Mouse (Mus musculus): ENCODE measurements around the gene Phlpp1.

The Phlpp1 gene

DNA sequence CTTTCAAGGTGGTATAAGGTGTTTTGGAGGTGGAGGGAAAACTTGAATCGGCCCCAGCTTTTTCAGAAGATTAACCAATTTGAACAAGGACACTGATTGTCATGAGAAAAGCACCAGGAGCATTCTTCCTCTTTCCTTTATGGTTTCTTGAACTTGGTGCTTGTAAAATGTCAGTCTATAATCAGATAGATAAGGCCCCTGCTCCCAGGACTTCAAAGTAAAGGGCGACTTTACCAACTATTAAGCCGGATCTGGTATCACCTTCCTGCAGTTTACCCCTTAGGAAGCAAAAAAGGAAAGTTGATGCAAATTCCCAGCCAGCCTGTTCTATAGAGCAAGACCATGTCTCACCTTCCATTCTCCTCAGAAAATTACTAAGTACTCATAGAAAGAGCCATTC, 21.9 kb downstream of the Phlpp1 start:
- DNase-seq (ENCODE audit: low read depth, low spot score), result no peak

DNA sequence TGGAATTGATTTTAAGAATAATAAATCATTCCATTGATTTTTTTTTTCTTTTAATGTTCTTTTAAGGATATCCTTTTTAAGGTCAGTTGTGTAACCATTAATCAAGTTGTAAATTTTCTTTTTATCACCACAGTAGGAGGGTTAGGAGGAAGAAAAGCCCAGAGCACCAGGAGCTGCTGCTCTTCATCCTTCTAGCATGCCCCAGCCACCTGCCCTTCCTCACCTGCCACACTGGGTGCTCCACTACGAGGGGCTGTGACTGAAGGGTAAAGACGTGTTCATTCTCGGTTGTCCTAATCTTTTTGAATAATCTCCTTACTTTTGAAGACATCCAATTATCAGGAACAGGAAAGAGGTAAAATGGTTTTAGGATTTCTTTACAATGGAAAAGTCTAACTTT, 22.7 kb downstream of the Phlpp1 start:
- DNase-seq (ENCODE audit: low read depth, low spot score), result no peak

DNA sequence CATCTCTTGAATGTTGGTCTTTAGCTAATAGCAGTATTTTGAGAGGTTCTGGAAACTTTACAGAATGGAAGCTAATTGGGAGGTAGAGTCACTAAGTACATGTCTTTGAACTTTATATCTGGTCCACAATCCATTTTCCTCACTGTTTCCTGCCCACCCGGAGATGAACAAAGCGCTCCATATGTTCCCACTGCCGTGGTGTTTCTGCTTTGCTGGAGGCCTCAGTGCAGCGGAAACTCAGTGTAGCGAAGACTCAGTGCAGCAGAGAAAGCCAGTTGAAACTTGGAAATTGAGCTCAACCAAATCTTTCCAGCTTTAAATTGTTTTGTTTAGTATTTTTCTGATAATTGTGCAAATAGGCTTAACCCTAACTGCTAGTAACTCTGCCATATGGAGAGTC, 26.4 kb downstream of the Phlpp1 start:
- no peak for DNase-seq (ENCODE audit: low read depth, low spot score)

DNA sequence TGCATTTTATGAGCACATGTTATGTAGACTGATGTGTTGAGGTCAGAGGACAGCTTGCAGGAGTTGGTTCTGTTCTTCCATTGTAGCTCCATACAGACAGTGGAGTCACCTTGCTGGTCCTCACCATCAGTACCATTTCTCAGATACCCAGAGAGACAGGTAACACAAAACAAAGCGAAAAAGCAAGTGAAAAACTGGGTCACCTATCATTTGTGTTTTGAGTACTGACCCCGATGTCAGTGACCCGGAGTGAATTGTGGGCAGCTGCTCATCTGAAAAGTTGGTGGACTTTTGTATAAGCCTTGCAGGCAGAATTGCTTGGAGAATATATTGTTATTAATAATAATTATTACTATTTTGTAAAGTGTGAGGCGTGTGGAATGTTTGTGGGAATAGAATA, 27.6 kb downstream of the Phlpp1 start:
- DNase-seq (ENCODE audit: low read depth, low spot score), result no peak

DNA sequence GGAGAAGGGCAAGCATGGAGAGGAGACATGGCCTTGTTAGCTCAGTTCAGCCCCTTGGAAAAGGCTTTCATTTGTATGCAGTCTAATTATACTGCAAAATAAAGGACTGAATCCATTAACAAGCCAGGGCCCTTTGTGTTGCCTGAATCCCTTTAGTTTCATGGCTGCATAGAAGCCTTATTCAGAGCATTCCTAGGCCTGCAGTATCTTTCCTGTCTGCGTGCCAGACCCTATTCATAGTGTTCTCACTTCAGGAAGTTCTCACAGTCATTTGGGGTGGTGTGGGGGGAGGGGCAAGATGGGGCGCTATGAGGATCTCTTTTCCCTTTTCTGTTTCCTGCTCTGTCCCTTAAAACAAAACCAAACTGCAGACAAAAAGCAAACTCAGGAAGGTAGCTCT, 28.1 kb downstream of the Phlpp1 start:
- no peak for DNase-seq (ENCODE audit: low read depth, low spot score)

DNA sequence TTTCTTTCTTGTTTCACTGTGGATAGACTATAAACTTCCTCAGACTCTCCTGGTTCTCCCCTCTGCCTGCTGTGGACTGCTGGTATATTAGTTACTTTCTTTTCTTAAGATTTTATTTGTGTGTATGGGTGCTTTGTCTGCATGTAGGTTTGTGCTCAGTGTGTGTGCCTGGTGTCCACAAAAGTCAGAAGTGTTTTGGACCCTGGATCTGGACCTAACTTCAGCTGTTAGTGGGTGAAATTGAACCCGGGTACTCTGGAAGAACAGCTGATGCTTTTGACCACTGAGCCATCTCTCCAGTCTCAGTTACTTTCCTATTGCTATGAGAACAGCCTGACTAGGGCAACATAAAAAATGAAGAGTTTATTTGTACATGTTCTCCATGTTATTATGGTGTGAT, 29.5 kb downstream of the Phlpp1 start:
- DNase-seq (ENCODE audit: low read depth, low spot score), result no peak

DNA sequence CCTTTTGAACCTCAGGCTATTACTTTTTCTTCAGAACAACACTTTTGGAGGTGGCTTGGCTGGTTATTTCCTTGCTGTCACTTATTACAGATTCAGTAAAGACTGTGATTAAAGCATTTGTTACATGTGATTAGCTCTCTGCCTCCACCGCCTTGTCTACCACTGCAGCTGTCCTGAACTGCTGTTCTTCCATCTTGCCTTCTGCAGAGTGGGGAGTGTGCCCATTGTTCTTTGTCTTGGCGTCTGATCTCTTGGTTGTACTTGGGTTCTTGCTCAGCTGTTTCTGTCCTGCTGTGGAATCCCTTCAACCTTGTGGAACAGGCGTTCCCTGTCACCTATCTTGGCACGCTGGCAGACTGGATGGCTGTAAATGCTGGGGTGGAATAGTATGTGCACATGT, 30.4 kb downstream of the Phlpp1 start:
- no peak for DNase-seq (ENCODE audit: low read depth, low spot score)

DNA sequence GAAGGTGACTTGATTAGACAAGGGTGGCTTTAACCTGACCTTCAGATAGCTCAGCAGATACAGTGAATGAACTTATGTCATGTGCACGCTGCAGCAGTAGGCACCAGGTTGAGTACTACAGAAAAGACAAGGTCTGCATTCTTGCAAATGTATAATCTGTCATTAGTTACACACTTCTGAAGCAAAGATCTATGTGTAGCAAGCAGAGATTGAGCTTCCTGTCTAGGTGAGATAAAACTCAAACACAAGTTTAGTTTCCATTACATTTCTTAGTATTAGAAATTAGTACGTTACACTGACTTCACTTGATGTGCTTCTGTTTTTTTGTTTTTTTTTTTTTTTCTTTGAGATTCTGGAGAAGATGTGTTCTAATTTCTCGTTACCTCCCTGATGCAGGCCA, 32.4 kb downstream of the Phlpp1 start:
- DNase-seq (ENCODE audit: low read depth, low spot score), result no peak

DNA sequence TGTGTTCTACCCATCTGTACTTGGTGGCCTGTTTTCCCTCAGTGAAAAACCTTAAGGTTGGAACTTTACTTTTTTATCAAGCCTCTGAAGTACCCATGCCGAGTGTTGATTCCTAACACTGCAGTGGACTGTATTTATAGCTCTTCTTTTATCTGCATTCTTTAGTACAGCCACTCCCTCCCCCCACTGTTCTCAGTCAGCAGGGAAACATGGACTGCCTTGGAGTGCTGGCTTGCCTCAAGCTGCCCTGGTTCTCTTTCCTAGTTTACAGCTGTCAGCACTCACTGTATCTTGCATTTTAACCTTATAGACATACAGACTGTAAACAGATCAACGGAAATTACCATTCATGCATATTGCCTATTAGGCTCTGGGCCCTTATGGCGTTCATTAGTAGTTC, 32.8 kb downstream of the Phlpp1 start:
- DNase-seq (ENCODE audit: low read depth, low spot score), result no peak

DNA sequence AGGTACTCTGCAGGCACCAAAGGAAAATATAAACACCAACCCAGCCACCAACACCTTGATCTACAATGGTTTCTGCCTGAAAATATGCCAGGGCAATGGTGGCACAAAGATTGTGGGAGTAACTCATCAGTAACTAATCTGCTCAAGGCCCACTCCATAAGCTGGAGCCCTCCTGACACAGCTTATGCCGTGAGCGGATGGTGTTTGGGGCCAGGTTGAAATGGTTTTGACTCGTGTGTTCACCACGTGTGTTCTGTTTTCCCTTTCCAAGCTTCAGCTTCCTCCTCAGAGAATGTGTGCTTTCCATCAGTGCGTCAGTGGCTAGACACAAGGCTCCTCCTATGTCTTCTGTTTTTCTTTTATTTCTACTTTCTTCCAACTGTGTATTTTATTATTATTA, 37.0 kb downstream of the Phlpp1 start:
- DNase-seq (ENCODE audit: low read depth, low spot score), result no peak

DNA sequence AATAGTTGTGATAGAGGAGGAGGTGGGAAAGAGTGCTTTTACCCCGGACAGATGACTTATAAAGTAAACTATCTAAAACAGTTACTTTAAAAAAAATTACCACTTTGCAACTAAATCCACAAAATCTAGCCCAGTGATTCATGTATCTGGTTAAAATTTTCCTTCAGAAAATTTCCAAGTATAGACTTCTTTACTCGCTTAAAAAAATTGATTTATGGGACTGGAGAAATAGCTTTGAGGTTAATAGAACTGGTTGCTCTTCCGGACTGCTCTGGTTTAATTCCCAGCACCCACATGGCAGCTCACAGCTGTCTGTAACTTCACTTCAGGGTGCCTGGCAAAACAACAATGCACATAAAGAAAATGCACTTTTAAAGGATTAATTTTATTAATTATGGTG, 38.9 kb downstream of the Phlpp1 start:
- DNase-seq (ENCODE audit: low read depth, low spot score), result no peak

DNA sequence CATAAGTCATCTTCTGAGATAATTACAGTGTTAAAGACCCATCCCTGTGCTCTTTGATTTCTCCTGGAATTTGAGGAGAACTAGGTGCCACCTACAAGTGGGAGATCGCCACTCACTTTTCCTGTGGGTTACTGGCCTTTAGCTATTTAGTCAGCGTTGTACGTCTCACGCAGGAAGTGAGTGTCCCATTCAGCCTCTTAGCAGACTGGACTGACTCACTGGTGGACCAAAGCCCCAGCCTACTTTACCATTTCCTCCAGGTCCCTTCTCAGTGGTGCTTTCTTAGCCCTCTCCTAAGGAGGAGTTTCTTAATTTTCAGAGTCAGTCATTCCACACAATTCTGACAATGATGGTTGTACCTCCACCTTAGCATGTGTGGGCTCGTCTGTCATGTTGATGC, 39.6 kb downstream of the Phlpp1 start:
- no peak for DNase-seq (ENCODE audit: low read depth, low spot score)

DNA sequence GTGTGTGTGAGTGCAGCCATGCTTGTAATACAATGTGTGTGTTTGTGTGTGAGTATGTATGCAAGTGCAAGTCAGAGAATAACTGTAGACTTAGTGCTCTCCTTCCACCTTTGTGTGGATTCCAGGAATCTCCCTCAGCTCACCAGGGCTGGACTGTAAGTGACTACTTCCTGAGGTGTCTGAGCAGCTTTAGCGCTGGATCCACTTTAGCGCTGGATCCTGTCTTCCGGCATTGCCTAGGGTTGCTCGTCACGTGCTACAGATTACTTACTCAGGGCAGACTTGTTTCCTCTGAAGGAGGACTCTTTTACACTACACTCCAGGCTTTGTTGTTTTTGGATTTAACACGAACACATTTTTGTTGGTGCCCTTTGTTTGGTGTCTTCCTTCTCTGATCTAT, 48.9 kb downstream of the Phlpp1 start:
- DNase-seq (ENCODE audit: low read depth, low spot score), result no peak

DNA sequence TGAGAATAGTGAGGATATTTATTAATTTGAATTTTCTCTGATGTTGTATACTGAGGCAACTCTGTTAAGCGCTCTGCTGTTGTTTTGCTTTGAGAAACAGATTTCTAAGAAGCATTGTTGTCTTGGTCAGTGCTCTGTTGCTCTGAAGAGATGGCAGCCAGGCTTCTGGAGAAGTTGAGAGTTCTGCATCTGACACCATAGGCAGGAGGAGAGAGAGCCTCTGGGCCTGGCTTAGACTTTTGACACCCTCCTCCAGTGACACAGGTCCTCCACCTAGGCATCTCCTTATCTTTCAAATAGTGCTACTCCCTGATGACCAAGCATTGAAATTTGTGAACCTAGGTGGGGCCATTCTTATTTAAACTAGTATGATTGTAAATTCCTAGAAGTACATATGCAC, 49.8 kb downstream of the Phlpp1 start:
- no peak for DNase-seq (ENCODE audit: low read depth, low spot score)

DNA sequence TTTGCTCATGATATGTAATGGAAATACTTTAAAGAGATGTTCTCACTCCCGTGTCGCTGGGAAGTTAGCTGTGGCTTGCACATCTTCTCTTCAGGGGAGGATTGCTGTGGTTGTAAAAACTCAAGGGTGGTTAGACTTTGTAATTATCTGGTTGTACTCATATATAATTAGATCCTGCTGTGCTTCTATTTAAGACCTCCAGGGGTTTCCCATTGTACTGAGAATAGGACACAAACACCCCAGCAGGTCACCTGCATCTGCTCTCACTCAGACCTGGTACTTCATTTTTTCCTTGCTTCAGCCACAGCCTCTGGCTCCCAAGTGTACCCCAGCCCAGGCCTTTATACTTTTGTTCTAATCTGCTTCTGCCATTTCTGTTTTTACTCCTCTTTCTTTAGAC, 50.4 kb downstream of the Phlpp1 start:
- no peak for DNase-seq (ENCODE audit: low read depth, low spot score)

DNA sequence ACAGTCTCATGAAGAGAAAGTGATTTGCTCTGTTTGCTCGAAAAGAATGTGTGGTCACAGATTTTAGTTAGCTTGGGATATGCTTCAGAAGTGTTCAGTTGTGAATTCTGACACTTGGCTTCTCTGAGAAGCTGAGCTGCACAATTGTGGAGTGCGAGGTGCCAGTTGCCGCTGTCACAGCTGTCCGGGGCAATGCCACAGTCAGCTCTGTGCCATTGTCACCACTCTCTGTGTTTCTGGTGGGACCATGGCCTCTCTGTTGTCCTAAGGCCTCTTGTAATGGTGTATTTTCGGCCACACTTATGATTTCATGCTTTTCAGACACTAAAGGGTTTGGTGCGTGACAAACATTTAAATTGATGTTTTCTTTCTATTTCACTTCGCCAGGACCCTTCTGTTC, 55.1 kb downstream of the Phlpp1 start:
- no peak for DNase-seq (ENCODE audit: low read depth, low spot score)

DNA sequence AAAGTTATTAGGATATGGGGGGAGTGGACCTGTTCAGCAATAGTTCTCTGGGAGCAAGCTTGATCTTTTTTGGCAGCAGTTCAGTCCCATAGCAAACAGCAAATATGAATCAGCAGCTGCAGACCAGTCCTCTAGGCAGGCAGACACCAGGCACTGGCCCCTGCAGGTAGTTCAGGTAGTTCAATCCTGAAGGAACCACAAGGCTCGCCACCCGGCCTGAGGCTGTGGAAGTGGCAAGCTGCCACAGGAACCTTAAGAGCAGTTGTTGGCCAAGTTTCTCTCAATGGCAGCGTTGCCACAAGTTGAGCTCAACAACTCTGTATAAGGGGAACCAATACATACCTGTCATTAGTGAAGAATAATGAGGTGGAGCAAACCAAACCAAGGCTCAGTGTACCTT, 58.8 kb downstream of the Phlpp1 start:
- no peak for DNase-seq (ENCODE audit: low read depth, low spot score)

DNA sequence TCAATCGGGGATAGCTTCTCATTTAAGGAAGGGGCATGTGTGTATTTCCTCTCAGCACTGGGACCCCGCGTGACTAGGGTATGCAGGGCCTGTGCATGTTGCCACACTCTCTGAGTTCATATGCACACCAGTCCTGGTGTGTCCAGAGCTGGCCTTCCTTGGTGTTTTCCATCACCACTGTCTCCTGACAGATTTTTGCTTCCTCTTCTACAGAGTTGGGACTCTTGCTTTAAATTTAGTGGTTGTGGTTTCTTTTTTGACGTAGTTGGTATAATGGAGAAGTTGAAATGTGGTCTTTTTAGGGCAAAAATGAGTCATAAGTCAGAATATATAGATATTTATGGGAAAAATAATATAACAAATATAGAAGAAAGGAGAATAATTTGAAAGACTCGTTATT, 59.8 kb downstream of the Phlpp1 start:
- DNase-seq (ENCODE audit: low read depth, low spot score), result no peak

DNA sequence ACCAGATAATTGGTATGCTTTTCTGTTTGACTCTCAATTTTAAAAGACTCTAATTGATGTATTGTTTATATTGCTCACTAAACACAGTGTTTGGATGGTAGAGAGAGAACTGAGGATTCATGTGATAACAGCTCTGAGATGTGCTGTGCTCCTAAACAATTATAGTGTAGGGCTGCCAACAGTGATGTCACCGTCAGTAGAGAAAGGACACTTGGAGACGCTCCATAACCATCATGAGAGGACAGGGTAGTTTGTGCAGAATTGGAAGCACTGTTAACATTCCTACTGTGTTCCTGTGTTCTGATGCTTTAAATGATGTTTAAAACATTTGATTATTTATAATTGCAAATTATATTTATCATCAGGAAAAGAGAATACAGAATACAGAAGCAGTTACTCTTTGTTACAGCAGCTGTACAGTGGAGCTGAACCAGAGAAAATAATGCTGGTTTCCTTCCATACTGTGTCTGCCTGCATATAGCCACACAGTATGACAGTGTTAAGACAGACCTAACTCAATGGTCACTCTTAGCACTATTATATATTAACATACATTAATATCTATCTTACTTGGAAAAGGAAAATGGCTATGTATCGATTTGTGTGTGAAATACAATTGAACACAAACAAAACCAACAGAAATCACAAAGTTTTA, 60.4 kb downstream of the Phlpp1 start:
- DNase-seq (ENCODE audit: low read depth, low spot score), result no peak

DNA sequence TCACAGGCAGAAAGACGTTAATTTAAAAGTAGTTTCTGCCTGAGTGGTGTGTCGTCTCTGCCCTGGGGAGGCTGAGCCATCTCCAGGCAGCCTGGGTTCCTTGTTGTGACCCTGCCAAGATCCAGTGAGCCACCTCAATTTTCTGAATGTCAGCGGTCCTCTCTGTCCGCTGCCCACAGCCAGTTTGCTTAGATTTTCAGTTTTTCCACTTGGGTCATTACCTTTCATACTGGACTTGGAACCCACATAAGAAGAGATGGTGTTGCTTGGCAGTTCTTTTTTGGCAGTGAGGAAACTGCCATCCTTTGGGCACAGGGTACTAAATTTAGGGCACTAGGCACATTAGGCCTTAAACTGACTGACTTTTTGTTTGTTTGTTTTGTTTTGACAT, 60.9 kb downstream of the Phlpp1 start:
- no peak for DNase-seq (ENCODE audit: low read depth, low spot score)

DNA sequence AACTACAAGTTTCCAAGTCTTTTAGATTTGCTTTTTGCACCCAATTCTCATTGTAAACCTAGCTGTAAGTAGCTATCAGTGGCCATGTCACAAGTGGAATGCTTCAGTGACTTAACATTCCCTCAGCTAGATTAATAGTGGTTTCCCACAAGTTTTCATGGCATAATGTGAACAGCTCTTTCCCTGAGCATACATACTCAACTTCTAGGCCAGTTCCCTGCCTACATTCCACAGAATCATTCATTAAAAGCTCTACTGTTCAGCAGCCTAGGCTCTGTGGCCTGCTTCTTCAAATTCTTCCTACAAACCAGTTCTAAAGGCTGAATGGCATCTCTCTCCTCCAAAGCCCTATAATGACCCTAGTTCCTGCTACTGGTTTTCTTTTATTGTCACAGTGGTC, 65.4 kb downstream of the Phlpp1 start:
- DNase-seq (ENCODE audit: low read depth, low spot score), result no peak

DNA sequence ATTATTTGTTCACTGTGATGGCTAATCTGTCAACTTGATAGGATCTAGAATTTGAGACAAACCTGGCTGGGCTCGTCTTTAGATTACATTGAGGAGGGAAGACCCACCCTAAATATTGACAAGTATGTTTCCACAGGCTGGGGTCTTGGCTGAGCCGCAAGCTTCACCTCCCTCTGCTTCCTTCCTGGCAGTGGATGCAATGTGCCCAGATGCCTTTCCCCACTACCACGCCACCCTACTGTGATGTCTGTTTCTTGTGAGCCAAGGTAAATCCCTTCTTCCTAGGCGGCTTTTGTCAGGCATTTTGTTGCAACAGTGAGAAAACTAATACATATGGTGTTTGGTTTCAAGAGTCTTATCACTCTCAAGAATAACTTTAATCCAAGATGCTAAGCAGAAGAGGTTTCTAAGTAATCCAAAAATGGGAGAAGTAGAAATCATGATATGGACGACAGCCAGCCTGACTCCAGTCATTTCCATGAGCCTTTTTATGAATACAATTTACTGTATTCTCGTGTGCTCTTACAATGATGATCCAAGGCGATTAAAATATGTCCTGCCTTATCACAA, 68.6 kb downstream of the Phlpp1 start:
- DNase-seq (ENCODE audit: low read depth, low spot score), result no peak

DNA sequence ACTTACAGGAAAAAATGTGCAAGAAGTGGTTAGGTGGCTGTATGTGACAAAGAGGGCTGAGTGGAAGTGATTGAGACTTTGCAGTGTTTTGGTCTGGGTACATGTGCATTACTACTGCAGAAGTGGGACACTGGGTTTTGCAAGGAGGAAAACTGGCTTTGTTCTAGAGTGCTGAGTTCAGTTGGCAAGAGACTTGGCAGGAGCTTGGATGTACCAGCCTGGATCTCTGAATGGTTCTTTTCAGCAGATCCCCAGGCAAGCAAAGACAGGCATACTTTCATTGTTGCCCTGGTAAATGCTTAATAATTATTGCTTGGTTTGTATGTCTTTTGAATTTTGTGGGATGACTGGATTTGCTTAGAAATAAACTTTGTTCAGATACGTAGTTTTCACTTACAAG, 69.5 kb downstream of the Phlpp1 start:
- no peak for DNase-seq (ENCODE audit: low read depth, low spot score)

DNA sequence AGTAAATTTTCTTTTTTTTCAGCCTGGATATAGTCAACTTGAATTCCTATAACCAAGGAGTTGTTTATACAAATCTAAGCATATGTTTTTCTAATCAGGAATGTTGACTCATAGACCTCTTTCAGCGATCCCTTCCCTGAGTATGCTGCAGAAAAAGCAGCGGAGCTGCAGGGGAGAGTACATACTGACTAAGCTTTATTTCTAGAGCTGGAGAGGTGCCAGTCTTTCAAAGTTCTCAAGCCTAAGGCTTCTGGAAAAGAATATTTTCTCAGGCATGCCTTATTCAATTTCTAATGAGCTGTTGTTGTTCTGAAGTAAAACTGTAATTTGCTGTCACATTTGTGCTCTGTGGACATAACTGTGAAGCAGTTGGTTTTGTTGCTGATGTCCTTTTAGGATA, 70.6 kb downstream of the Phlpp1 start:
- DNase-seq (ENCODE audit: low read depth, low spot score), result no peak
